Mouse (Mus musculus) embryo, embryonic 9.5 days (tissue): ENCODE measurements at regions not wholly inside any gene's neighbourhood (a gene's known extent, or its start where the extent isn't known, plus 50 kb on each side); places are given as distances from the start of the nearest gene placed in this dataset.
A peak's percentile ranks its signal among the peaks of the same experiment; 100 is the strongest.

Experiments
- DNase-seq: peaks from one replicate; pipeline ENCODE4 v3.0.0-alpha.2; 2017; ENCODE audit errors: extremely low spot score

DNA sequence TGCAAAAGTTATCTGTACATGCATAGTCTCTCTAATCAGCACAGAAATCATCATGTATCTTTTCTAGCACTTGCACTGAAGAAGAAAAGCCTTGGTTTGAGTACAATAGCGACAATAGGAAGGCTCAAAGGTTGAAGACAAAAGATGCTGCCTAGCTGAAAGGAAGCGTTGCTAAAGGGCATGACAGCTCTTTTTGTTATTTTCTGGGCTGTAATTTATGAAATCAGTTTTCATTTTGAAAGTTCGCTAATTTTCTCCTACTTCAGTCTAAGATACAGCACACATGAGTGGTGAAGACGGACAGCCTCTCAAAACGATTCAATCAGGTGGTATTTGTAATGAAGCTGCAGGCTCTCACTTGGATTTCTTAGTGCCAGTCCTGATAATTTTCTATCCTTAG lies 124.4 kb upstream of the Zfp352 start:
- peak; percentile 5 for DNase-seq

GRCm38 (mm10) chr4:90108858-90109257 lies 109.8 kb upstream of the Zfp352 start:
- DNase-seq, result no peak

DNA sequence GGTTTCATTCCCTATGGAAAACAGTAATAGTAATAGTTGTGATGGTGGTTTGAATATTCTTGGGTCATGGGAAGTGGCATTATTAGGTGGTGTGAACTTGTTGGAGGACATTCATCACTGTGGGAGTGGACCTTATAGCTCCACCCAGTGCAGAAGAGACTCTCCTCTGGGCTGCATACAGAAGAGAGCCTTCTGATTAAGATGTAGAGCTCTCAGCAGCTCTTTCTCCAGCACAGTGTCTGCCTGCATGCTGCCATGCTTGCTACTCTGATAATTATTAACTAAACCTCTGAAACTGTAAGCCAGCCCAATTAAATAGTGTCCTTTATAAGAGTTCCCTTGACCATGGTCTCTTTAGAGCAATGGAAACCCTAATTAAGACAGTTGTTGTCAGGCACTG lies 92.7 kb upstream of the Zfp352 start:
- no peak for DNase-seq

DNA sequence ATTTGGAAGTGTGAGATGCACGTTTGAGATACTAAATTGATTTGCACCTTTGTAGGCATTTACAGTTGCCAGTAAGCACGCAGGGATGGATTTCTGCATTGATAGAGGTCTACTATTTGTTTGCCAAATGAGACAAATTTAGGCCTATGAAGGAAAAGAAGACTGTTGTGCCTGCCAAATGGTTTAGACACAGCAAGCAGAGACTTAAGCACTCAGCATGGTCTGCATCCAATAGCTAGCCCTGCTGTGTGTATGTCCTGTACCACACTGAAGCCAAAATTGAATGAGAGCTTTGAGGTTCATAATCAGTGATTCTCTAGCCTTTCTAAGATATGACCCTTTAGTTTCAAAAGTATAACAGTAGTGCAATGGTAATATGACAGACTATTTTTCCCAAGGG lies 74.5 kb upstream of the Zfp352 start:
- no peak for DNase-seq
